8 mouse cellular contexts compared by ENCODE assay signal in the genomic region with DNA sequence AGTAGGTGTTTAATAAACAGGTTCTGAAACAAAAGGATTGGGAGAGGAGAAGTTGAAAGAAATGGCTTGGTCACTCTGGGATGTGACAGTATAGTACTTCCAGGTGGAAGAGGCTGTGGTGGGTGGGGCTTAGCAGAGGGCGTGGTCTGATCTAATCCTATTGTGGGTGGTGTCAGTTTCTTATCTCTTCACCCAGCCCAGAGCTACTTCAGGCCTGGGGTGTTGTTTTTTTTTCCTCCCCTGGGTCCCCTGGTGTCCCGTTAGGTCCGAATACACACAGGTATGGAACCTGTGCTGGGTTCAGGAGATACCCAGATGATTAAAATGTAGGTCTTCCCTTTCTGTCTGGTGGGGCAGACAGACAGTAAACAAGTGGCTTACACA. TPM values are rescaled to one million over a fixed set of nuclear protein-coding genes. Genes with fewer than 3 reads are reported as not detected.
DNase-seq lines count a peak whose midpoint lies in the region; ATAC-seq and TF ChIP-seq lines count a peak whose summit lies in the region.

No protein-coding gene starts in this region.

- no peaks in the 10 kb centered on the region for H3K27me3 ChIP-seq in liver, embryonic 15.5 days
- H3K27me3 ChIP-seq in neural tube, embryonic 15.5 days (replicated peaks), result no peaks in the 10 kb centered on the region

- peaks cover 53% of the 10 kb centered on the region for H3K4me1 ChIP-seq in liver, embryonic 15.5 days (replicated peaks)
- peaks cover 36% of the 10 kb centered on the region for H3K4me1 ChIP-seq in neural tube, embryonic 15.5 days

- intact Hi-C loops in gastrocnemius, adult 2 months (cut with DNase I), result loop anchor here (2.0 to 5.0 kb wide), 2 partner anchors 159 to 256 kb away; a partner anchor contains a TSS
- intact Hi-C loops in left cerebral cortex, postnatal 36 days (cut with DNase I), result no loop called here

- TF ChIP-seq CTCF in gastrocnemius, adult 2 months (IDR thresholded peaks at IDR 0.05), result no peak

- 0% methylated on average over 3 of the region's 3 CpGs for WGBS in liver, embryonic 15.5 days (ENCODE audit: insufficient replicate concordance)
- WGBS in neural tube, embryonic 15.5 days, result 47% methylated on average over 3 of the region's 3 CpGs

- H3K27ac ChIP-seq in gastrocnemius, adult 2 months, result peak overlapping the region; percentile 94
- H3K27ac ChIP-seq in liver, embryonic 15.5 days (replicated peaks), result peak overlapping the region; percentile 97
- H3K27ac ChIP-seq in neural tube, embryonic 15.5 days (replicated peaks), result peak overlapping the region; percentile 99

- DNase-seq in A20 (ENCODE audit: low read depth, low spot score), result peak; percentile 61
- DNase-seq in adipocyte (ENCODE audit: low spot score), result peak; percentile 24
- peak; percentile 72 for DNase-seq in gastrocnemius, adult 2 months
- peak; percentile 83 for DNase-seq in induced T-regulatory cell, adult 2 months (ENCODE audit: low read depth)
- DNase-seq in frontal cortex, adult 2 months (ENCODE audit: extremely low spot score in 1 of 2, low spot score in 1 of 2), result no peak
- no peak for DNase-seq in left cerebral cortex, postnatal 36 days (ENCODE audit: low spot score in 2 of 2)

- ATAC-seq in liver, embryonic 15.5 days (ENCODE audit: insufficient read depth), result peak; percentile 48
- ATAC-seq in neural tube, embryonic 15.5 days (ENCODE audit: low FRiP score), result no peak

- peaks cover 6% of the 10 kb centered on the region for H3K36me3 ChIP-seq in liver, embryonic 15.5 days (replicated peaks)
- H3K36me3 ChIP-seq in neural tube, embryonic 15.5 days, result no peaks in the 10 kb centered on the region

- no peaks in the 10 kb centered on the region for H3K9me3 ChIP-seq in liver, embryonic 15.5 days (replicated peaks)
- no peaks in the 10 kb centered on the region for H3K9me3 ChIP-seq in neural tube, embryonic 15.5 days (replicated peaks)

- H3K9ac ChIP-seq in liver, embryonic 15.5 days, result peak overlapping the region; percentile 94
- H3K9ac ChIP-seq in neural tube, embryonic 15.5 days (replicated peaks), result no peak overlapping the region

- H3K4me3 ChIP-seq in gastrocnemius, adult 2 months, result peak overlapping the region; percentile 97
- peak overlapping the region; percentile 97 for H3K4me3 ChIP-seq in liver, embryonic 15.5 days (replicated peaks)
- H3K4me3 ChIP-seq in neural tube, embryonic 15.5 days (replicated peaks), result no peak overlapping the region

- peak overlapping the region; percentile 94 for H3K4me2 ChIP-seq in liver, embryonic 15.5 days
- peak overlapping the region; percentile 84; the same call in 1 of the 2 replicates for H3K4me2 ChIP-seq in neural tube, embryonic 15.5 days

RNA-seq across cellular contexts. Expression of a gene that starts 2.1 kb away (rescaled TPM):
- 10 to 100 TPM; 23.7 to 30.0 TPM for total RNA-seq in gastrocnemius, adult 2 months (2021)
- 45.7 and 50.5 TPM in 2 replicates for polyA plus RNA-seq in liver, embryonic 15.5 days (2015; fragmentation: Nextera tagmentation; extraction: Ambion mirVana)
- polyA plus RNA-seq in neural tube, embryonic 15.5 days (2015; fragmentation: Nextera tagmentation; extraction: Ambion mirVana), result 118 and 130 TPM in 2 replicates
- polyA plus RNA-seq in frontal cortex, adult 2 months (2012; rRNA removed), result 92.7 and 95.6 TPM in 2 replicates
- total RNA-seq in left cerebral cortex, postnatal 36 days (2021), result 100 to 1,000 TPM; 160 to 182 TPM

Comparison
In these comparisons a context has a peak if more than half of its experiments do, and no peak if none do; other contexts are left out.
1. DNase-seq: peak in A20 (single experiment), adipocyte (single experiment), gastrocnemius, adult 2 months (single experiment) and induced T-regulatory cell, adult 2 months (single experiment); none in frontal cortex, adult 2 months (0 of 2) and left cerebral cortex, postnatal 36 days (0 of 2).
2. Peak in every context shown above with its lines, with median percentiles within 50 percentile points of each other: H3K27ac ChIP-seq.